Mouse (Mus musculus): ENCODE measurements around the gene Gm10273.

Gm10273 gene

GRCm38 (mm10) chr10:59402899-59403792 lies 7.7 kb downstream of the Gm10273 start, which contains the start of gene Pla2g12b:
Gene Pla2g12b, plus strand, starts transcription at chr10:59403660.
- no peak for DNase-seq (ENCODE audit: inconsistent age in 2 of 2, low spot score in 1 of 2)

DNA sequence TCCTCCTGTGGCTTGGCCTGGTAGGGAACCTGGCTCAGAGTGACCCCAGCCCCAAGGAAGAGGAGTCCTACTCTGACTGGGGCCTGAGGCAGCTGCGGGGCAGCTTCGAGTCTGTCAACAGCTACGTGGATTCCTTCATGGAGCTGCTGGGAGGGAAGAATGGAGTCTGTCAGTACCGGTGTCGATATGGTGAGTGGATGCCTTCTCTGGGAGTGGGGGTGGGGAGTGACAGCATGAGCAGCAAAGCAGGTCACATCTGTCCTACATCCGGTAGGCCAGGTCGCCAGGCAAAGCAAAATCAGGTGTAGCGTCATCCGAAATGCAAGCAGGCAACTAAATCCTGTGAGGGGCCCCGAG lies 8.3 kb downstream of the Gm10273 start:
- no peak for DNase-seq (ENCODE audit: inconsistent age in 2 of 2, low spot score in 1 of 2)

- no peak for DNase-seq (ENCODE audit: inconsistent age in 2 of 2, low spot score in 1 of 2)
These were observed 13.1 kb downstream of the Gm10273 start for GRCm38 (mm10) chr10:59408499-59408898.

- no peak for DNase-seq (ENCODE audit: inconsistent age in 2 of 2, low spot score in 1 of 2)
These were observed 14.8 kb downstream of the Gm10273 start for GRCm38 (mm10) chr10:59410264-59410663.

DNA sequence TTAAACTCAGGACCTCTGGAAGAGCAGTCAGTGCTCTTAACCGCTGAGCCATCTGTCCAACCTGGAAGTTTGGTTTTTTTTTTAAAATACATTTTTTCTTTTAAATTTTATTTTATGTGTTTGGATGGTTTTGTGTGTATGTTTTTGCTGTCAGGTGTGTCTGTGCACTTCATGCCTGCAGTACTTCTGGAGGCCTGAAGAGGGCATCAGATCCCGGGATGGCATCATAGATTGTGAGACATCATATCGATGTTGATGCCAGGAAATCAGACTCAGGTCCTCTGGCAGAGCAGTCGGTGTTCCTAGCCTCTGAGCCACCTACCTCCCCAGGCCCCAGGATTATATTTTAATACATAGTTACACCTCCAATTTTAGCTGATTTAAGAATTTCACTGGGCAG lies 18.3 kb downstream of the Gm10273 start:
- no peak for DNase-seq (ENCODE audit: inconsistent age in 2 of 2, low spot score in 1 of 2)

- DNase-seq (ENCODE audit: inconsistent age in 2 of 2, low spot score in 1 of 2): no peak
These were observed 21.2 kb downstream of the Gm10273 start for GRCm38 (mm10) chr10:59416623-59417022.

GRCm38 (mm10) chr10:59419516-59419915 lies 24.1 kb downstream of the Gm10273 start:
- no peak for DNase-seq (ENCODE audit: inconsistent age in 2 of 2, low spot score in 1 of 2)

DNA sequence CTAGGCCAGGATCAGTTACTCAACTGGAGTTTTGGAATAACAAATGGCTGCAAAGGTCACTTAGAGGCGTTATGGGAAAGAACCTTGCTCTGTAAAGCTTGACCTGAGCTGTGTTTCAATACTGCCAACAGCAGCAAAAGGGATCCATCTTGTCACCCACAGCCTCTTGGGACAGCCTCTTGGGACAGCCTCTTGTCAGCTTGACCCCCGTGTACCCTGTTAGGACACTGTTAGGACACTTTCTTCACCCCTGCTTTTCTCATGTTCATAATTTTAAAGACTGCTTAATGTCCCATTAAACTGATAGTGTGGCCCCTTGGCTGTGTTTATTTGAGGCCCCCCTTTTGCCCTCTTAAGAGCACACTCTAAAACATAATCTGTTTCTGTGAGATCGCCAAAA lies 29.0 kb downstream of the Gm10273 start:
- no peak for DNase-seq (ENCODE audit: inconsistent age in 2 of 2, low spot score in 1 of 2)

GRCm38 (mm10) chr10:59425369-59425768 lies 29.9 kb downstream of the Gm10273 start:
- peak; percentile 40 to 72 for DNase-seq (ENCODE audit: inconsistent age in 2 of 2, low spot score in 1 of 2)

- no peak for DNase-seq (ENCODE audit: inconsistent age in 2 of 2, low spot score in 1 of 2)
These were observed 30.9 kb downstream of the Gm10273 start for GRCm38 (mm10) chr10:59426371-59426770.

DNA sequence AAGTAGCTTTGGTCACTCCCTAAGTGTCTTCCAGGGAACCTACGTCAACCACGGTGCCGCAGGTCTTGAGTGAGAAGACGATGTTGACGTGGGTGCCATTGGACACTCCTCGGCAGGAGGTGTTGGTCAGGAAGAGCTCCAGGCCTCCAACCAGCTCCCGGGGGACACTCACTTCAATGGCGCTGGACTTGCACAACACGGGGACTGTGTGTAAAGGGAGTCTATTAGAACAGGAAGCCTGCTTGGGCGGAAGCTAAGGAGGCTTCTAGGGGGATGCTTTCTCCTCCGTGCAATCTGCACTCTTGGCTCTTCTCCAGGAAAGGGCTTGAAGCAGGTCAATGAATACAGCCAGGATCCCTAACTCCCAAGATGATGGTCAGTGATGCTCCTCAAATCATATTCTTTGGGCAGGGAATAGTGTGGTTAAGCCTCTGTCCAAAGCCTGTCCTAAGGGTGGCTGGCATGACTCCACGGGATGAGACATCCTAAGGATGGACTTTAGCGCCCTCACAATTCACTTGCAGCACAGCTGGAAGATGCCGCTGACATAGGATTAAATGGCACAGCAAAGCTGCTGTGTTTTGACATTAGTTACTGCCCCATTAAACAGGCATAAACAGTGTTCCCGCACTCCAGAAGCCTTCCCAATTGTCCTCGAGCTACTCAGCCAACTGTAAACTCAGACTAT lies 34.2 kb downstream of the Gm10273 start:
- peak in 1 of 2 experiments; percentile 23 for DNase-seq (ENCODE audit: inconsistent age in 2 of 2, low spot score in 1 of 2)

GRCm38 (mm10) chr10:59430701-59431218 lies 35.3 kb downstream of the Gm10273 start:
- DNase-seq (ENCODE audit: inconsistent age in 2 of 2, low spot score in 1 of 2): peak; percentile 45 to 76

- no peak for DNase-seq (ENCODE audit: inconsistent age in 2 of 2, low spot score in 1 of 2)
These were observed 40.3 kb downstream of the Gm10273 start for GRCm38 (mm10) chr10:59435746-59436145.

DNA sequence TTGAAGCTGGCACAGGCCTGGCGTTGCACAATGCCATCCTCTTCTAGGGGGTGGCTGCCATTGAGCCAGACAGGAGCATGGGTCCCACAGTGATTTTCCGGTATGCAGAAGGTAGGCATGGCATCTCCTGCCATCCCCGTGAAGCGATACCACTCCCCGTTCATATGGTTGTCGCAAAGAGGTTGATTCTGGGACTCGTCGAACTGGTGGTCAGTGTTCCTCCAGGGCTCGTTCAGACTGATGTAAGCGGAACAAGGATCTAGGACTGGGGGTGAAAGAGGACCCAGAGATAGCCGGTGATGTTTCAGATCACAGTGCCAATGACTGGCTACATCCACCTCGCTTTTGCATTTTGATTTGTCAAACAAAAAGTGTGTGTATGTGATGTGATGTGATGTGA lies 43.2 kb downstream of the Gm10273 start:
- DNase-seq (ENCODE audit: inconsistent age in 2 of 2, low spot score in 1 of 2): peak in 1 of 2 experiments; percentile 46

DNA sequence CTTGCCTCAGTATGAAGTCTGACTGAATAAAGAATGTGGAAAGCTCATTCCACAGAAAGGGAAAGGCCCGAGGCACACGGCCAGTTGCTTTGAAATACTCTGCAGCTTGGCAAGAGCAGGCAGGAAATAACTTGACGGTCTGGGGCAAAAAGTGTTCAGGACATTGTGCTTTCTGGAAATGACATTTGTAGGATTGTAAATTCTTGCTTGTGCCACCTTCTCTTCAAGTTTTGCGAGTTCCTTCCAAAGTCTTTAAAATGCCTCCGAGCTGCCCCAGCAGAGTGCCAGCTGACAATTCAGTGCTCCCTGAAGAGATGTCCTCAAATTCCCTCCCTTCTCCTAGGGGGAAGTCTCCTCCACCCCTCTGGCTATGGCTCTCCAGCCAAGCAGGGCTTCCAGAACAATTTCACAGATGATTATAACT lies 44.1 kb downstream of the Gm10273 start:
- DNase-seq (ENCODE audit: inconsistent age in 2 of 2, low spot score in 1 of 2): peak; percentile 26 to 62

DNA sequence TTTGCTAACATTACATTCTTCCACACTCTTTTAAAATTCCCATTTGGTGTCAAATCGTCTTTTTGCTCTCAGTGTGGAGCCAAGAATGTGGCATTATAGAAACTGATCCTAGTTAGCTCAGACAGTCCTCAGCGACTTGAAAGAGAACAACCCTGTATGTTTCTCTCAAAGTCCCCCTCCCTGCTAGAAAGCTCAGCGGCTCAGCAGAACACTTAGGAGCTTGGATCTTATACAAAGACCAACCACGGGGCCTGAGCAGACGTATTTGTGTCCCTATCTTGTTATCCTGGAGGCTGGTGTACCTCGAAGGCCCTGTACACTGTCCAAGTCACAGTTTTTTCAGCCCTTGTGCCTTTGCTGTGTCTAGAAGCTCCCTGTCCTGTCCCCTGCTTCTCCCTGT lies 44.7 kb downstream of the Gm10273 start:
- no peak for DNase-seq (ENCODE audit: inconsistent age in 2 of 2, low spot score in 1 of 2)

DNA sequence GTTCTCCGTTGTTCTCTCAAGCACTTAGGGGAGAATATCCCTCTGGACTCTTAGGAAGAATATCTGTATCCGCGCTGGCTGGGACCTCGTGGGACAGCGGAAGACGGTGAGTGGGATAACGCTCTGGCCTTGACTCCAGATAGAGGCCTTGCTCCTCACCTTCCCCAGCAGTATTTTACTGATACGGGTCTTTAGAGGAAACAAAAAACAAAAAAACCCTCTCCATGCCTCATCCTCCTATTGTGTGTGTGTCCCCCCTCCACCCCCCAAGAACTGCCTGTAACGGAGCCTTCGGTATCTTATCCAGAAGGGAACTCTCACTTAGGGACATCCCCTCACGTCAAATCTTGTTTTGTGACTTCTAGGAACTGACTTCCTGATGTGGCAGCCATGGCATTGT lies 46.3 kb downstream of the Gm10273 start, which contains the start of gene Oit3:
Gene Oit3 (minus strand): TSS at position 44 of the 400 bp plus-strand sequence.
- DNase-seq (ENCODE audit: inconsistent age in 2 of 2, low spot score in 1 of 2): peak in 1 of 2 experiments; percentile 29

DNA sequence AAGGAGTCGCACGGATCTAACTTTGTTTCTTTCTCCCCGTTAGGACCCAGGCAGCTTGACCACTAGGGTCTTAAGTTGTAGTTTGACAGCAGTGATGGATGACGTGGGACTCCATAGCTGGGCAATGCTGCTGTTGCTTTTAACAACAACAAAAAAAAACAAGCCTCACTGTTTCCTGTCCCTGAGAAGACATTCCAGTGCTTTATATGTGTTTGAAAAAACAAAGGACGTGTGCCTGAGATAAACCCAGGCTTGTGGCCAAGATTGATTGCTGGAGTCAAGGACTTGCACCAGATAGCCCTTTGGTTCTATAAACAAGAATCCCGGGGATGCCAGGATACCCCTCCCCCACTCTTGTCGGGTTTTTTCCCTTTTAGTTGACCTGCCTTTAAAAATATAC lies 47.8 kb downstream of the Gm10273 start:
- DNase-seq (ENCODE audit: inconsistent age in 2 of 2, low spot score in 1 of 2): peak; percentile 59 to 82

DNA sequence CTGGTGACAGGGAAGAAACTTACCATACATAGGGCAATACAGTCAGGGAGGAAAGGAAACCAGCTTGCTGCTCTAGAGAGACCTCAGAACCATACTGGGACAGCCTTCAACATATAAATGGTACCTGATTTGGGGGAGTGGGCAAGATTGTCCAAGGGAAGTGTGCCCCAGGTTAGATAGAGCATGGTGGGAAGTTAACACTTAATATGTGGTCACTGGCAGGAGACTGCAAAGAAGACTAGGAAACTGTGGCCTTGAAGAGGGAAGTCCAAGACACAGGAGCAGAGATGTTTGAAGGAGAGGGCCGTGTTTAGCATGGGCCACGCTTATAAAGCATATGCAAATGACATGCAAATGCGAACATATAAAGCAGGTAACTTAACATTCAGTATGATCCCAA lies 48.7 kb downstream of the Gm10273 start:
- DNase-seq (ENCODE audit: inconsistent age in 2 of 2, low spot score in 1 of 2): no peak

- no peak for DNase-seq (ENCODE audit: inconsistent age in 2 of 2, low spot score in 1 of 2)
These were observed 49.2 kb downstream of the Gm10273 start for GRCm38 (mm10) chr10:59444635-59445034.
